Mouse (Mus musculus) adrenal gland, postnatal 14 days (tissue): ENCODE measurements around the gene Olfm1. TPM values are rescaled to one million over a fixed set of nuclear protein-coding genes. Genes with fewer than 3 reads are reported as not detected.
A peak's percentile ranks its signal among the peaks of the same experiment; 100 is the strongest.

Source experiments
- DNase-seq: peaks from one replicate; pipeline ENCODE4 v3.0.0; 2021; ENCODE audit warnings: mixed read lengths
- long read RNA-seq, 2 experiments: library from polyadenylated mRNA; stranded (forward); transcript quantifications; one replicate each; pipeline ENCODE4 v2.0.0; 2021
- total RNA-seq: library from RNA; stranded (reverse); gene quantifications from 2 replicates; pipeline ENCODE4 v1.2.3, GENCODE M21; 2021

The Olfm1 gene
- total RNA-seq: 32.3 and 37.4 TPM in 2 replicates
- long read RNA-seq, experiment 1, transcript Olfm1-203 (4 exons, 1,072 nt): minor isoform, 8 of 54 reads
- long read RNA-seq, experiment 1, transcript Olfm1-205 (4 exons, 1,102 nt): minor isoform, 6 of 54 reads
- long read RNA-seq, experiment 1, transcript Olfm1-204 (6 exons, 2,513 nt): minor isoform, 9 of 54 reads
- long read RNA-seq, experiment 1, transcript Olfm1-201 (6 exons, 2,757 nt): major isoform, 30 of 54 reads
- long read RNA-seq, experiment 1, partial matches to known transcripts: 0 of 54 reads
- long read RNA-seq, experiment 1, other reads (novel, unspliced or antisense): 1 of 54 reads
- long read RNA-seq, experiment 2, transcript Olfm1-203 (4 exons, 1,072 nt): minor isoform, 6 of 49 reads
- long read RNA-seq, experiment 2, transcript Olfm1-201 (6 exons, 2,757 nt): major isoform, 28 of 49 reads
- long read RNA-seq, experiment 2, transcript Olfm1-205 (4 exons, 1,102 nt): minor isoform, 8 of 49 reads
- long read RNA-seq, experiment 2, partial matches to known transcripts: 2 of 49 reads
- long read RNA-seq, experiment 2, other reads (novel, unspliced or antisense): 2 of 49 reads

DNA sequence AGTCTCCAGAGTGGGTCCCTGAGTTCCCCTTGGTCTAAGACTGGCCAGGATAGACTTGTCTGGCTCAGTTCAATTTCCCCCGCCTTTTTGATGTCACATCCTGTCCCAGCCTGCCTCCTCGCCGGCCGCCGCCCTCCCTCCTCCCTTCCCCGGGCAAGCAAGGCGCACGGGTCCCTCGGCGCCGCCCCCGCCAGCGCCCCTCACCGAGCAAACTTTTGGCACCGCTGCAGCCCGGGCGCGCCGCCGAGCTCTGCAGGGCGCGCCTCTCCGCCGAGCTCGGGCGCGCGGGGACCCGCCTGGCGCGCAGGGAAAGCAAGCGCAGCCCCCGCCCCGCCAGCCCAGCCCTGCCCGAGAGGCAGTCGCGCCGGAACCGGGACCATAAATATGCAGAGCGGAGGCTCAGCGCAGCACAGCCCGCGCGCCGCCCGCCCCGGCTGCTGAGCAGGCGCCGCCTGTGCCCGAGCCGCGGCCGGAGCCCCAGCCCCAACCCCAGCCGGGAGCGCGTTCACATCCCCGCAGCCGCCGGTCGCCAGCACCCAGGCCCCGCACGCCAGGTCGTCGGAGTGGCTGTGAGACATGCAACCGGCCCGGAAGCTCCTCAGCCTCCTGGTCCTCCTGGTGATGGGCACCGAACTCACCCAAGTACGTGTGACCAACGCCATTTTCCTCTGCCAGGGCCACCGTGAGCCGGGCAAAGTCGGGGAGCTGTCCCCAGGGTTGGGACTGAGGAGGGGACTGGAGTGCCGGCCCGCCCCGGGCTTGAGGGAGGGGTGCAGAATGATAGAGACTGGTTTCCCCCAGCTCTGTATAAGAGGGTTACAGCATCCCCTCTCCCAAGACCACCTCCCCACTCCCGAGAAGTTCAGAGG, at the start of gene Olfm1:
Olfm1 (plus strand) TSS at position 172 of the 869 bp plus-strand sequence.
- peak; percentile 75 for DNase-seq

DNA sequence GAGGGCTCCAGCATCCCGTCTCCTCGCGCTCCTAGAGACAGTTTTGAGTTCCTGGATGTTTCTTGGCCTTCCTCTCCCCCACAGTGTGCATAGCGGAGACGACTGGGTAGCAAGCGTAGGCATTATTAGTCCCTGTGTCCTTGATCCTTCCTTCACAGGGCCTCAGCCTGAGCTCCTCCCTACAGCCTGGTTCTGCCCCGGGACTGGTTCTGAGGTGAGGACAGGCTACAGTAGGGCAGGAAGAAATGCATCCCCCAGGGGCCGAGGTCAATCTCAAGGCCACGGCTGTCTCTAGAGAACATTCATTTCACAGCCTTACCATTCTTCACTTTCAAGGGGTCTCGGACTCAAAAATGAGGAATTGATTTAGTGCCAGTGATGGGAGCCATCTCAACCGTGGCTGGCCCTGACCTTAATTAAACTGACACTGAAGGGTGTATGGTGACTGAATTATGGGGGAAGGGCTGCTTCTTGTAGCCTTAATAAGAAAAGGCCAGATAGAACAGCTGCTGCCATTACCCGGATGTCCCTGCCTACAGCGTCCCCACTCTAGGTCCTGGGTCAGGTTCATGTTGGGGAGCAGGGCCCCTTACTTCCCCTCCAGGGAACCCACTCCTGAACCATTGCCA, 49.3 kb upstream of the Olfm1 start:
- DNase-seq: no peak

DNA sequence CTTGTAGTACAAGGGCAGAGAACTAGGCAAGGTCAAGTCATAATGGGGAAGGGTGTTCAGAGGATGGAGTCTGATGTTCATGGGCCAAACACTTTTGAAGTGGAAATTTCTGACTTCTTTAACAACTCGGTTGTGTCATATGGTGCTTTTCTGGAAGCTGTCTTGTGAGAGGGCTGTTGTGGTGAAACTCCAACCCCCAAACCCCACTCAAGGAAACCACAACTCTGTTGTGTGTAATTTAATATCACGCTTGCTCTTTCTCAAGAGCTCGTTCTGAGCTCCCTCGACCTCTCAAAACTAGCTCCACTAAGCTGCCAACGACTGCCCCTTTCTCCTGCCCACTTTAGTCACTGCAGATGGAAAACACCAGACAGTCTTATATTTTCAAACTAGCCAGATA, 47.1 kb upstream of the Olfm1 start:
- no peak for DNase-seq

DNA sequence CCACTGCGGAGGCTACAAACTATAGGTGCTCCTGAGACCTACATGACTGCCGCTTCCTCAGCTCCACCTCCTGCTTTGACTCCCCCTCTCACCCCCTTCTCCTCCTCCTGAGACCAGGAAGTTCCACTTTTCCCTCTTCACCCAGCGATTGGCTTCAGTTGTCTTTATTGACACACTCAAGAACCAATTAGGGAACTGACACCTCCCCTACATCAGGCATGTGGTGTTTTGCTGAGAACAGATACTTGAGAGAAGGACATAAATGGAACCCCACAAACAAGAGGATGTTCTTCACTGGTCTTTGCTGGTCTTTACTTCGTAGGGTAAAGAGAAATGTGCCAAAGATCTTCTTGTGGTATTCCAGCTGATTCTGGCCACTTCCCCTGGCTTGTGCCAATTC, 46.6 kb upstream of the Olfm1 start:
- no peak for DNase-seq

DNA sequence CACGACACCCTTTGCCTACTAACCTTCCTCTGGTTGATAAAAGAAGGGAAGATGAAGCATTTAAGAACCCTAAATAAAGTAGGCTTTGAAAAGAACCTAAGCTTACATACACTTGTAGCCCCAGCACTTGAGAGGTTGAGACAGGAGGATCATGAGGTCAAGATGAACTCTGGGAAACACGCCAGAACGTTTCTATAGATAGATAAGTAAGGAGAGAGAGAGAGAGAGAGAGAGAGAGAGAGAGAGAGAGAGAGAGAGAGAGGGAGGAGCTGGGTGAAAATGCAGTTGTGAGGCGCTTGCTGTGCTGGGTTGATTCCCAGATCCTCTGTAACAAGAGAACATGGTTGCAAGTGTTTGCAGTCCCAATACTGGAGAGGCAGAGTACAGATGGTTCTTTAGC, 46.1 kb upstream of the Olfm1 start:
- no peak for DNase-seq

DNA sequence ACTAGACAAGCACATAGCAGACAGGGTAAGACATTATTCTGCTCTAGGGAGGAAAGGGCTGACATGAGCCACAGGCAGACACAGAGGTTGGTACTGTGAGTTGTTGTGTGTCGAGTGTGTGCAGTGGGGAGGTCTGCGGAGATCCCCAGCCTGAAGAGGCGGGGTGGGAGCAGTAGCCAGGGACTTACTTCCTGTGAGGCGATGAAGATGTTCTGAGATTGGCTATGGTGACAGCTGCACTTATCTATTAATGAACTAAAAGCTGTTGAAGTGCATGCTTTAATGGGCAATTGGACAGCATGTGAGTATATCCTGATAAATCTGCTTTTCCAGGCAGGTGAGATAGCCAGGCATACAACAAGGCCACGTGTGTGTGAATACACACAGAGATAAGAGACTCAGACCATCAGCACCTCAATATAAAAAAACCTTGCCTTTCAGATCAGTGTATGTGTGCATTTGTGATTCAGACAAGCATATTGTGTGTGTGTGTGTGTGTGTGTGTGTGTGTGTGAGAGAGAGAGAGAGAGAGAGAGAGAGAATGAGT, 45.5 kb upstream of the Olfm1 start:
- DNase-seq: no peak

DNA sequence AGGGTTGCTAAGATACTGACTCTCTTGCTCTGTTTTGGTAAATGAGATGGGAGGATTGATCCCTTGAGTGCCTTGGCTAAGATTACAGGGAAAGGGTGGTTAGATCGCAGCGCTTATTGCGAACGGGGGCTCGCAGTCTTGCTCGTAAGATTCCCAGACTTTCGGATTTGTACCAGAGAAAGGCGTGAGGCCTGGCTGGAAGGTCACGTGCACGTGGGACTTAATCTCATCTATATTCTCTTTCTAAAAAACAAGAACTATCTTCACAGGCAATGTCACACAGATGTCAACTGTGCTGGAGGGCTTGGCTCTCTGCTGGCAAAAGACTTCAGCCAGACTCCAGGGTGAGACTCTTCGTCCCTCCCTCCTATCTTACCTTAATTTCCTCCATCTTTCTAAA, 43.1 kb upstream of the Olfm1 start:
- DNase-seq: no peak

DNA sequence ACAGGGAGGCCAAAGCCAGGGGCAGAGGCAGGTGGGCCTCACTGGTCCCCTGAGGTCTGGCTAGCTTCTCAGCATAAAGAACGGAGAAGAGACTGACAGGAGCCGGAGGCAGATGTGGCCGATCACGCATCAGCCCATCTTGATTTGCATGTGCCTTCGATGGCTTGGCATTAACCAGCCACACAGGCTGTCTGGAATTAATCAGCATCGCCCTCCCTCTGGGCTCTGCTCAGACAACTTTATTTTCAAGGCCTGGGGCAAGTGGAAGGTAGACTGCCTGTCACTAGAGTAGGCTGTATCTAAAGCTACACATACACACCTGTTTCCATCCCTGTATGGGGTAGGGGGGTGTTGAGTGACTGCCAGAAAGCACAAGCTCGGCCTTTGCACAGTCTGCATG, 32.2 kb upstream of the Olfm1 start:
- no peak for DNase-seq

DNA sequence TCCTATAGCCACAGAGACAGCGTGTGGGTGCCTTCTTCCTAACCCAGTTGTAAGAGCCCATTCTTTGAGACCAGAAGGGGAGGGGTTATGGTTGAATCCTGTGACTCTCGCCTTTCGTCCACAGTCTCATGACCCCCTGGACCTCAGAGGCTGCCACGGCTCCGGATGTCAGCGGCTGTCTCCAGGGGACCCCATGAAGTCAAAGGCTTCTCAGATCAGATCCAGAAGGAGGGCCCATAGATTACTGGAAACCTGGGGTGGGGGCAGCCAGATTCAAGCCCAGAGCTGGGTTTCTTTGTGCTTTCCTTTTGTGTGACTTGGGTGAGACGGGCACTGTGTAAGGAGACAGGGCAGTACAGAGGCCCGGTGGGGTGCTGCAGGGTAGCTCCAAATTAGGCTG, 27.2 kb upstream of the Olfm1 start:
- DNase-seq: no peak

DNA sequence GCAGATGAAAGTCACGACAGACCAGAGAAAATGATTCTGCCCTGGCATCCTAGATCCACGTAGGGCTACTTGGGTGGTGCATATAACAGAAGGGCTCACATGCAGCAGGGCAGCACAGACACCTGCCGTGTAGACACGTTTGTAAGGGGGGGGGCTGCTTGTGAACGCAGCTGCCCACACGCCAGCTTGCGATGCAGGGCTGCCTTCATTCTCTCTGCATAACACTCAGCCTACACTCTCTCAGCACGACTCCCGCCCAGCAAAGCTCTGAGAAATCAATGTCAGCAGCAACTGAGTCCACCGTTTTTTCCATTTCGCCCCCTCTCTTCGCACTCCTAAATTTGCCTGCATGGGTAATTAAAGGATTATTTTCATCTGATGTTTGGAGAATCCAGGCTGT, 23.5 kb upstream of the Olfm1 start:
- DNase-seq: no peak

DNA sequence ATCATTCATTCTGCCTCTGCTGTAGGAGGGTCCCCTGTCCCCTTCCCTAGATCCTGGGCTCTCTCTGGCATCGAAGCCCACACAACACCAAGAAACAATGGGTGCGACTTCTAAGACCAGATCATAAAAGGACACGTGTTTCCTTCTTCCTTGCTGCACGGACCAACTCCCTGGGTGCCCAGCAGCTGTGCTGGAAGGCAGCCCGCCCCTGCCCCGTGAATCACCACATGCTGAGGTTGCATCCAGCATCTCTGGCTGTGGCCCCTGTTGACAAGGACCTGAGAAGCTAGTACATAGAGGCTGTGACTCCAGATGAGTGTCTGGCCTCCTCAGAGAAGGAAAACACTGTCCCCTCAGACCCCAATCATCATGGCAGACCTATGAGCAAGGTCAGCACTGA, 20.8 kb upstream of the Olfm1 start:
- no peak for DNase-seq

DNA sequence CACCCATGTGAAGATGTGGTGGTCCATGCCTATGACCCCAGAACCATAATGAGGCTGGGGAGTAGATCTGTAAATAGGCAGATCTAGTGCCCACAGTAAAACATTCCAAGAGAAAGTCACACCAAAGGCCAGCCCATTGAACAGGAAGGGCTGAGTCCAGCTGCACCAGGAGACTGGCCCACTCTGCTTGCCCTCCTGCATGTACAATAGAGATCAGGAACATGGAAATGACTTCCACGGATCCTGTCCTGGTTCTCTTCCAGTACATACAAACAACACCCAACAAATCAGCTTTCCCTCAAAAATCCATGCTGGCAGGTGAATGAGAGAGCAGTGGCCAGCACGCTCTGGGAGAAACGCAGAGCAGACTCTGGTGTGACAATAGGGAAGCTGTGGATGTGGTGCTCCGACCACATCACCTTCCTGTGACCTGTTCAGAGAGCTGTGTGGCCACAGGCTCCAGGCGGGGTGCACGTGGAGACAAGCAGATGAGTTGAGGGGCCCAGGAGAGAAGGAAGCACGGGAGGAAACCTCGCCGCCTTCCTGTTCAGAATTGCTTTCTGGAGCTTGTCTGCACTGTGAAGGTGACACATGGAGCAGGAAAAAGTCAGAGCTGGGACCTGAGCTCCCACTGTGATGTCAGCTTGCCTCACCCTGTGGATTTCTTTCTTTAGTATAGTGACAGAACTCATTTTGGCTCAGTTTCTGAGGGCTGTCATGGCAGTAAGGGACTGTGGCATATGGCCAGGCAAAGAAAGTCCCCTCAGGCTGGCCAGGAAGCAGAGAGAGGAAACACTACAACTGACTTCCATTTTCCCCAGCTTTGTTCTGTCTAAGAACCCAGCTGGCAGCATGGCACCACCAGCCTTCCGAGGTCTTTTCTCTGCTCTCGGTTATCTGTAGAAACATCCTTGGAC, 19.3 kb upstream of the Olfm1 start:
- no peak for DNase-seq

DNA sequence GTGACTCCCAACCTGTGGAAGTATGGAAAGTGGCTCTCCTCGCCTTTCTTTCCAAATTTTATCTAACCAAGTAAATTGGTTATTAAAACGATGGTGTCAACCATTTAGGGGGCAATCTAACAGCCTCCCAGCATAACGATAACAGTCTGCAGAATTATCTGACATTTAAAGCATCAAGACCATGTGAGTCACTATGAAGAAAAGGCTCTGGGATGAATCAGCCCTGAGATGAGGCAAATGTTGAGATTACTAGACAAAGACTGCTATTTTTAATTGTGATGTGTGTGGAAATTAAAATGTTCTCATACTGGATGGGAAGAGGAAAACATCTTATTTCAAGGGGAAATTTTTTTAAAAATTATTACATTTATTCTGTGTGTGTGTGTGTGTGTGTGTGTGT, 18.4 kb upstream of the Olfm1 start:
- DNase-seq: no peak

DNA sequence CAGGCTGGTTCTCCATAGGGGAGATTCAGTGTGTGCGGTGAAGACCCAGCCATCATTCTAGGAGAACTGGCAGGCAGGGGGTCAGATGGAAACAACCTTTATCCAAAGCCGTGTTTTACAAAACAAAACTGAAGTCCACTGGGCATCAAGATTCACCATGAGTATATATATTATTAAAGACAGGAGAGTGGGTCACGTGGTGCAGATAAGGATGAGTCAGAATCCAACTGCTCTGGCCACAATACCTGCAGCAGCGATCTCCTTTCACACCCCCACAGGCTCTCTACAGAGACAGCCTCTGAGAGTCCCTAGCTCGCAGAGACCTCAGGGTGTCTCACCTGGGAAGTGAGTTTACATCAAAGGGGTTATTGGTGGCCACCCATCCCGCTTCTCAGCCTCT, 14.2 kb upstream of the Olfm1 start:
- no peak for DNase-seq

DNA sequence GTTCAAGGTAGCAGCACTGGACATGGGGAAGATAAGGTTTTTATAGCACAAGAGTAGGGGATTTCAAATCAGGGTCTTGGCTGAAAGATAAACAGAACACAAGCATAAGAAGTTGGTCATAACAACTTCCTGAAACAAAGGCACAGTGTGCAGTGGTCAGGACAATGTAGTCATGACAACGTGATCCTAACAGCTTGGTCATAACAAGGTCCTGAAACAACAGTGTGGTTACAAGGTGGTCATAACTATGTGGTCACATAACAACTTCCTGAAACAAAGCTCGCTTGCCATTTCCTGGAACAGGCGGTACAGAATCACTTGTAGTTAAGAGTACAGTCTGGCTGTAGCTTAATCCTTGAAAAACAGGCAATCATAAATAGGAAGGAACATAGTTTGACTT, 12.7 kb upstream of the Olfm1 start:
- DNase-seq: no peak

DNA sequence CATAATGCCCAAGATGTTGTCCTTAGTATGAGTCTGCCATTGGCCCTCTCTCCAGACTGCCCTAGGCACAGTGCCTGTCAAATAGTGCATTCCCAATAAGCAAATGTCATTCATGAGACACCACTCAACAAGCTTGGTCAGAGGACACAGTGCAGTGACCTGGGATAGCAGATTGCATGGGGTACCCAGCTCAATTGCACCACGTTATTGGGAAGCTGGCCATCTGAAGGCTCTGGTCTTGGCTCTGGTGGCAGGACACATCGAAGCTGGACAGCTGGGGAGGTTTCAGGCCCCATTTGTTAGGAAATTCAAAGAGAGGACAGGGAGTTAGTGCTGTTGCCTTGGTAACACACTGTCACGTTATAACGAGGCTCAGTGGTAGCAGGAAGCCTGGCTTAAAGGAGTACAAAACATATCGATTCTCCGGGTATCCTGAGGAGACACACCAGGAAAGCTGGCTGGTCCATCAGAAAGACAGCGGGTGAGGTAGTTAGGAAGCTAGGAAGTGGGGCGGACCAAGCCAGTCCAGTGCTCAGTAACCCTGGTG, 4.3 kb upstream of the Olfm1 start:
- DNase-seq: no peak

DNA sequence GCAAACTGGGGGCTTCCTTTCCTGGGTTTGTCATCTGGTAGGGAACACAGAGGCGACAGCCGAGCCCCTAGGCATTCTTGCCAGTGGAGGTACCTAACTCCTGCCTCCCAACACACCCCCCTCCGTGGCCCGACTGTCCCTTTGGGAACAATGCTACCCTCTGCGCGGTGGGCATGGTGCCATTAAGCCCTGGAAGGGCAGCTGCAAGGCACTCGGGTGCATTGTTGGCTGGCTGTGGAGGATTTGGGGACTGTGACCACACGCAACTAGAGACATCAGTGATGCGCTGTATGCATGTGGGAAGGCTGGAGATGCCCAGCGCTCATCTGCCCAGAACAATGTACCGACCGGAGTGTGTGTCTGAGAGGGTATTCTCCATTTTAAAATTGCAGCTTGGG, 897 bp downstream of the Olfm1 start:
- no peak for DNase-seq

DNA sequence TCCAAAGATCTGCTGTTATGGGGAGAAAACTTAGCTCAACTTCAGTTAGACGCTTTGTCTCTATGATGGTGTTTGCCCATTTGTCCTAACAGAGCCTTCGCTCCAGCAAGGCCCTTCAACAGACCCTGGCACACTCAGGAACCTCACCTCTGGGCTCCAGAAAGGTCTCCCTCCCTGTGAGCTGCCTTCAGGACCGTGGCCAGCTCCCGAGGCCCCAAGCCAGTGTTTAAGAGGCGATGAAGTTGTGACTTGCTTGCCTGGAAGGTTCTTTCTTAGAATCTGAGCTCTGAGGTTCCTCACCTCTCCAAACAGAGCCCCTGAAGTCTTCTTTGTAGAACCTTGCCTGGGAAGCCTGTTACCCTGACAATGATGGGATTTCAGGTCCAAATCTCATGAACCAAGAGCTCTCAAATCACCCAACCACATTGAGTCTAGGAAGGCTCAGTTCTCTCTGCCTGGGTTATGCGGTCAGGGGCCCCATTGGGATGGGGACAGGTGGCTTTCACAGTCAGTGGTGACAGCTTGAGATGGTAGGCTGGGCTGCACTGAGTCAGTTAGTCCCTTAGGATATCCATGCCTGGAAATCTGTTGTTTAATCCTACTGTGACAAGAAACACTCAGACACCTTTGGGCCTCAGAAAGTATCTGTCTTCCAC, 2.3 kb downstream of the Olfm1 start:
- peak; percentile 71 for DNase-seq

DNA sequence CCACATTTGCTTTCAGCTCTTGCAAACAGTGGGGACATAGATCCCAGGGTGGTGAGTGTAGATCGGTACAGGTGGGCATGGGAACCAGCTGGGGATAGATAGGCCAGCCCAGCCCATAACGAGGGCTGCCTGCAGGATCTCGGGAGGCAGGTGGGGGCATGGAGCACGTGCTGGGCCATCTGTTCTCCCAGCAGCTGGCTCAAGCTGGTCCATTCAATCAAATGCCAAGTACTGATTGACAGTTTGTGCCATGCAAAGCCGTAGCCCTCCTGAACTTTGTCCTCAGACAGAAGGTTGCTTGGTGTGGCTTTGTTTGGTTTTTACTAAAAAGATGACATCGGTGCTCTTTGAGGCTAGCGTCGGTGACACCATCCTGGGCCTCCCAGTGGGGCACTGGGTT, 2.9 kb downstream of the Olfm1 start:
- DNase-seq: no peak

DNA sequence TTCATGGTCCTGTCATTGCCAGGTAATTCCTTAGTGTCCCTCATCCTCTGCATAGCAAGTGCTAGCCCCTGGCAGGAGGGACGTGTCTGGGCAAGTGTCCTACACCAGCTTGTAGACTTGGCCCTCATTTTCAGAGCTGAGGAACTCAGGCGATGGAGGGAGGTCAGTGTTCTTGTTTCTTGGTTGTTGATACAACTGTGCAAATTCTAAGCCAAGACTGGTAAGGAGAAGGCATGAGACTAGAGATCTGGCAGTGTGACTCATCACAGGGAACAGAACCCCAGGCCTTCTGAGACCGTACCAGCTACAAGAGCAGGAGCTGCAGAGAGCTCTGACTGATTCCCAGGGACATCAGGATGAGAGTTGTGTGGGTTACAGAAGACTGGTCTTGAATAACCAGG, 8.6 kb downstream of the Olfm1 start:
- no peak for DNase-seq

DNA sequence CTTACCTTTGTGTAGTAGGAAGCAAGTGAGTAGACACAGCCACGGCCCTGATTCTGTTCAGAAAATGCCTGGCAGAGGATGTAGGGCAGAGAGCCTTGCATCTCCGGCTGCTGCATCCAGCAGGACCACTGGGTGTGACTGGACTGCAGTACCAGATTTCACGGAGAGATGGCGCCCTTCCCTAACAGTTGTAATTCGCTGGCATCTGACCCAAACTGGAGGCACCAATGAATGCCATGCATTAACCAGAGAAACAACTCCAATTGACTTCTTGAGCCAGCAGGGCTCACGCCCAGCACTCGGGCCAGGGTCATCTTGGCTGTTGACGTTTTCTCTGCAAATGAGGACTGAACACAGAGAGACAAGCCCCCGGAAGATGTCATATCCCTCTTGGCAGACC, 11.4 kb downstream of the Olfm1 start:
- peak; percentile 93 for DNase-seq
